Mouse (Mus musculus) CH12.LX (cell line): ENCODE results near the gene Ddx58. TPM values are rescaled to one million over a fixed set of nuclear protein-coding genes. Genes with fewer than 3 reads are reported as not detected.

Experiments
- DNase-seq: peaks from one replicate; pipeline ENCODE4 v3.0.0-alpha.2; 2013; ENCODE audit errors: extremely low read depth
- H3K27ac ChIP-seq: 2 replicates; pipeline ENCODE4 v1.5.1; 2012; ENCODE audit warnings: low read depth, mild to moderate bottlenecking, control low read depth, moderate library complexity; ENCODE audit not compliant: insufficient read depth
- H3K27me3 ChIP-seq: replicated peaks from 2 replicates; pipeline ENCODE3; 2012; ENCODE audit warnings: inconsistent platforms
- H3K36me3 ChIP-seq, 2 experiments: replicated peaks in 1 of 2; 2 replicates each; pipeline versions ENCODE3 to v1.6.1; 2012; ENCODE audit warnings: inconsistent platforms in 1 of 2, low read length in 1 of 2, mild to moderate bottlenecking in 1 of 2, mixed read lengths in 1 of 2, moderate library complexity in 1 of 2; ENCODE audit not compliant: control insufficient read depth in 1 of 2, insufficient read depth in 1 of 2
- H3K4me1 ChIP-seq, 2 experiments: 2 replicates each; pipeline ENCODE4 v1.6.1; 2012; ENCODE audit warnings: inconsistent platforms in 1 of 2, moderate library complexity in 1 of 2; ENCODE audit not compliant: insufficient read depth in 2 of 2, control insufficient read depth in 1 of 2
- H3K4me2 ChIP-seq: 2 replicates; pipeline ENCODE4 v1.6.1; 2012; ENCODE audit warnings: low read depth, mild to moderate bottlenecking, control low read depth; ENCODE audit not compliant: poor library complexity, insufficient read depth, severe bottlenecking
- H3K4me3 ChIP-seq, 3 experiments: fragments of 150-350 bp in 1 of 3; sonication (generic) in 1 of 3; replicated peaks in 1 of 3; 2 replicates each; pipeline versions ENCODE3 to v1.5.1; 2011 to 2012; ENCODE audit warnings: low read depth in 2 of 3, low read length in 2 of 3, mild to moderate bottlenecking in 2 of 3, moderate library complexity in 2 of 3, control low read depth in 1 of 3, improper control_type of control experiment in 1 of 3, inconsistent platforms in 1 of 3, mixed read lengths in 1 of 3; ENCODE audit not compliant: poor library complexity in 1 of 3
- H3K79me2 ChIP-seq: replicated peaks from 2 replicates; pipeline ENCODE4 v1.6.1; 2012; ENCODE audit warnings: mild to moderate bottlenecking, moderate library complexity; ENCODE audit not compliant: control insufficient read depth, poor library complexity, insufficient read depth, severe bottlenecking; ENCODE audit errors: extremely low read depth
- H3K9ac ChIP-seq: 2 replicates; pipeline ENCODE4 v1.6.1; 2012; ENCODE audit warnings: low read depth, mild to moderate bottlenecking, control low read depth, moderate library complexity; ENCODE audit not compliant: insufficient read depth
- H3K9me3 ChIP-seq: replicated peaks from 2 replicates; pipeline ENCODE3; 2012; ENCODE audit warnings: low read length, inconsistent platforms, mixed read lengths
- CHD1 ChIP-seq: IDR thresholded peaks from 2 replicates; pipeline ENCODE4 v1.6.1; 2012; ENCODE audit warnings: low read depth, low read length, improper control_type of control experiment, inconsistent platforms
- E2F4 ChIP-seq: IDR thresholded peaks from 2 replicates; pipeline ENCODE4 v1.6.1; 2011; ENCODE audit warnings: low read depth, low read length, improper control_type of control experiment; ENCODE audit not compliant: insufficient replicate concordance
- ELF1 ChIP-seq: IDR thresholded peaks from 2 replicates; pipeline ENCODE4 v1.6.1; 2014; ENCODE audit warnings: low read depth, mild to moderate bottlenecking, inconsistent platforms, low read length, improper control_type of control experiment
- EP300 ChIP-seq: IDR thresholded peaks from 2 replicates; pipeline ENCODE4 v1.6.1; 2011; ENCODE audit warnings: low read length, improper control_type of control experiment
- ETS1 ChIP-seq: conservative IDR thresholded peaks from 2 replicates; pipeline ENCODE4 v1.6.1; 2012; ENCODE audit warnings: low read depth, mild to moderate bottlenecking, inconsistent platforms, low read length, improper control_type of control experiment, moderate library complexity
- GABPA ChIP-seq: IDR thresholded peaks from 2 replicates; pipeline ENCODE4 v1.6.1; 2012; ENCODE audit warnings: low read depth, low read length, improper control_type of control experiment, inconsistent platforms; ENCODE audit not compliant: insufficient replicate concordance
- JUN ChIP-seq: IDR thresholded peaks from 2 replicates; pipeline ENCODE4 v1.6.1; 2011; ENCODE audit warnings: low read depth, mild to moderate bottlenecking, low read length, improper control_type of control experiment, moderate library complexity; ENCODE audit not compliant: insufficient read depth
- KAT2A ChIP-seq: IDR thresholded peaks from 2 replicates; pipeline ENCODE4 v1.6.1; 2012; ENCODE audit warnings: low read length, improper control_type of control experiment, inconsistent platforms; ENCODE audit not compliant: insufficient replicate concordance
- MAX ChIP-seq: IDR thresholded peaks from 2 replicates; pipeline ENCODE4 v1.6.1; 2011; ENCODE audit warnings: low read length, improper control_type of control experiment
- MAZ ChIP-seq: IDR thresholded peaks from 2 replicates; pipeline ENCODE4 v1.6.1; 2012; ENCODE audit warnings: low read depth, mild to moderate bottlenecking, inconsistent platforms, low read length, improper control_type of control experiment, moderate library complexity
- NELFE ChIP-seq: IDR thresholded peaks from 2 replicates; pipeline ENCODE4 v1.6.1; 2011; ENCODE audit warnings: low read depth, low read length, improper control_type of control experiment
- NRF1 ChIP-seq: IDR thresholded peaks from 2 replicates; pipeline ENCODE4 v1.6.1; 2014; ENCODE audit warnings: low read depth, mild to moderate bottlenecking, inconsistent platforms, low read length, improper control_type of control experiment, moderate library complexity
- POLR2A ChIP-seq: IDR thresholded peaks from 2 replicates; pipeline ENCODE4 v1.6.1; 2011; ENCODE audit warnings: low read depth, mild to moderate bottlenecking, improper control_type of control experiment, low read length
- RAD21 ChIP-seq: IDR thresholded peaks from 2 replicates; pipeline ENCODE4 v1.6.1; 2011; ENCODE audit warnings: low read depth, mild to moderate bottlenecking, low read length, improper control_type of control experiment, moderate library complexity
- RCOR1 ChIP-seq: conservative IDR thresholded peaks from 2 replicates; pipeline ENCODE4 v1.6.1; 2012; ENCODE audit warnings: low read depth, mild to moderate bottlenecking, inconsistent platforms, low read length, improper control_type of control experiment
- SIN3A ChIP-seq: IDR thresholded peaks from 2 replicates; pipeline ENCODE4 v1.6.1; 2012; ENCODE audit warnings: low read length, improper control_type of control experiment, inconsistent platforms
- SMC3 ChIP-seq: IDR thresholded peaks from 2 replicates; pipeline ENCODE4 v1.6.1; 2011; ENCODE audit warnings: low read depth, low read length, improper control_type of control experiment
- TCF12 ChIP-seq: IDR thresholded peaks from 2 replicates; pipeline ENCODE4 v1.6.1; 2014; ENCODE audit warnings: low read depth, mild to moderate bottlenecking, inconsistent platforms, low read length, improper control_type of control experiment
- USF1 ChIP-seq: IDR thresholded peaks from 2 replicates; pipeline ENCODE4 v1.6.1; 2014; ENCODE audit warnings: low read depth, mild to moderate bottlenecking, inconsistent platforms, low read length, improper control_type of control experiment
- USF2 ChIP-seq: conservative IDR thresholded peaks from 2 replicates; pipeline ENCODE4 v1.6.1; 2011; ENCODE audit warnings: low read depth, low read length, improper control_type of control experiment
- ZNF384 ChIP-seq: IDR thresholded peaks from 2 replicates; pipeline ENCODE4 v1.6.1; 2012; ENCODE audit warnings: low read depth, low read length, improper control_type of control experiment, inconsistent platforms
- dilution Hi-C: fragments of 300-500 bp; cut with MboI; formaldehyde crosslinking; loops from 2 replicates; pipeline ENCODE4 v1.14.3; 2020; ENCODE audit warnings: low sequenced_read_pairs; ENCODE audit not compliant: extremely low pct_unique_long_range_greater_than_20kb, extremely low pct_ligation_motif_present
- in situ Hi-C: fragments of 300-500 bp; cut with MboI; formaldehyde crosslinking; loops from 3 replicates; pipeline ENCODE4 v1.14.3; 2019; ENCODE audit warnings: low sequenced_read_pairs, low pct_ligation_motif_present, low pct_unique_long_range_greater_than_20kb, mixed read lengths
- polyA plus RNA-seq: library from polyadenylated mRNA; unstranded; fragments of >175 nt; gene quantifications from 2 replicates; pipeline ENCODE4 v1.2.1, GENCODE M21; 2012; ENCODE audit warnings: low read depth; ENCODE audit not compliant: insufficient read length
- total RNA-seq, 2 experiments: library from RNA; depleted of rRNA; stranded (reverse); fragments of 300-350 nt in 1 of 2; fragments of >200 nt in 1 of 2; gene quantifications; 2 replicates each; pipeline ENCODE4 v1.2.3; 2012 to 2014

Ddx58 gene
- total and polyA plus RNA-seq, 3 experiments, result 4.2 to 7.3 (median 6.6) TPM

GRCm38 (mm10) chr4:40226095-40226494, 13.5 kb downstream of the Ddx58 start:
- no peak for DNase-seq
- no peaks in the 10 kb centered on the region for H3K9me3 ChIP-seq
- no peak overlapping the region for H3K4me3 ChIP-seq
- H3K27me3 ChIP-seq, result no peaks in the 10 kb centered on the region
- H3K27ac ChIP-seq, result no peak overlapping the region
- no peak overlapping the region for H3K4me2 ChIP-seq
- in situ Hi-C loops, result no loop called here
- no peak overlapping the region for H3K9ac ChIP-seq
- dilution Hi-C loops, result no loop called here
- H3K4me1 ChIP-seq, result peaks cover 0 to 5% of the 10 kb centered on the region in 2 experiments; a peak in 2 of 4 replicates
- H3K36me3 ChIP-seq, result peaks cover 10 to 47% of the 10 kb centered on the region in 2 experiments
- TF ChIP-seq USF2, result no peak
- TF ChIP-seq JUN, result no peak
- TF ChIP-seq KAT2A, result no peak
- TF ChIP-seq RCOR1, result no peak
- no peak for TF ChIP-seq MAX
- TF ChIP-seq, all 38 proteins: peak for 0
- no peaks in the 10 kb centered on the region; the same call in 1 of the 2 replicates for H3K79me2 ChIP-seq

DNA sequence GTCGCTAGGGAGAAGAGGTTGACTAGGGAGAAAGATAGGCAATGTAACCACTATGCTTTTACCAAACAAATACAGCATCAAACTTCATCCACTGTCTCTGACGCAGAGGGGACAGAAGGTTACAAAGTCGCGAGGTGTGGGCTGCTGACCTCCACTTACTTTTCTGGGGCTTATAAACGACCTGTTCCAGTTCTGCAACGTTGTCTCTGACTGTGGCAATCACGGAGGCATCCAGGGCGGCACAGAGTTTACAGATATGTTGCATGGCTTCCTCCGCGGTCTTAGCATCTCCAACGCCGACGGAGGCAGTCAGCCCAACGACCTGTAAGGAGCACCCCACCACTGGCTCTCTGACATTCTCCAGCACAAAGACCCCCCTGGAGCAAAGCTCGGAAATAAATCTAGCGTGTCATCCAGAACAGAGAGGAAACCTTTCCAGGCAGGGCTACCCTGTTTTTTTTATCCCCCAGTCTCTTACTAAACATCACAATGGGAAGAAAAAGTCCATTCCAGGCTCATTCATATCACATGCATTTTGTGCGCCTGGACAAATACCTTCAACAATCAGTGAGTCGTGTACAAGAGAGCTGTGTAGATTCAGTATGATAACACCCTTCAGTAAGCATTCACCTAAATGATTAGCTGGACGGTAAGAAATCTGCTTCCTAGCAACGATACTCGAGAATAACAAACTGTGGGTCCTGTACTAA, 17.6 kb downstream of the Ddx58 start:
- no peak for DNase-seq
- H3K27ac ChIP-seq, result no peak overlapping the region
- no peak for TF ChIP-seq MAZ
- TF ChIP-seq SIN3A, result no peak
- no peak for TF ChIP-seq JUN
- TF ChIP-seq TCF12, result no peak
- TF ChIP-seq POLR2A, result no peak
- no peak for TF ChIP-seq E2F4
- no peak for TF ChIP-seq ETS1
- TF ChIP-seq RAD21, result no peak
- TF ChIP-seq SMC3, result no peak
- no peak for TF ChIP-seq NELFE
- no peak for TF ChIP-seq ZNF384
- TF ChIP-seq NRF1, result no peak
- TF ChIP-seq EP300, result no peak
- TF ChIP-seq GABPA, result no peak
- no peak for TF ChIP-seq CHD1
- no peak for TF ChIP-seq USF1
- TF ChIP-seq ELF1, result no peak
- in situ Hi-C loops, result no loop called here
- H3K79me2 ChIP-seq, result no peaks in the 10 kb centered on the region
- dilution Hi-C loops, result no loop called here
- no peaks in the 10 kb centered on the region for H3K9me3 ChIP-seq
- H3K36me3 ChIP-seq, result peaks cover 13 to 51% of the 10 kb centered on the region in 2 experiments
- H3K9ac ChIP-seq, result no peak overlapping the region
- H3K27me3 ChIP-seq, result no peaks in the 10 kb centered on the region
- no peak overlapping the region for H3K4me2 ChIP-seq
- peaks cover 0 to 7% of the 10 kb centered on the region in 2 experiments; a peak in 2 of 4 replicates for H3K4me1 ChIP-seq
- H3K4me3 ChIP-seq, result no peak overlapping the region
